Mouse (Mus musculus) liver, adult 2 months (tissue): ENCODE results near the gene Lman2. TPM values are rescaled to one million over a fixed set of nuclear protein-coding genes. Genes with fewer than 3 reads are reported as not detected.

ENCODE experiments used
- DNase-seq: peaks from one replicate; pipeline ENCODE4 v3.0.0-alpha.2; 2011; ENCODE audit warnings: low read depth, low spot score; ENCODE audit errors: extremely low read depth
- H3K27ac ChIP-seq: fragments of 200-500 bp; replicated peaks from 2 replicates; pipeline ENCODE4 v1.5.1; 2012; ENCODE audit warnings: low read depth, mild to moderate bottlenecking, control low read depth, inconsistent platforms, low read length; ENCODE audit not compliant: insufficient read depth
- H3K27me3 ChIP-seq: fragments of 200-500 bp; 2 replicates; pipeline ENCODE4 v1.6.1; 2012; ENCODE audit warnings: mild to moderate bottlenecking, moderate library complexity, low read length, inconsistent platforms; ENCODE audit not compliant: control insufficient read depth, insufficient read depth
- H3K36me3 ChIP-seq: fragments of 200-500 bp; 2 replicates; pipeline ENCODE4 v1.6.1; 2012; ENCODE audit warnings: low read length, inconsistent platforms; ENCODE audit not compliant: control insufficient read depth, insufficient read depth
- H3K4me1 ChIP-seq: fragments of 200-500 bp; 2 replicates; pipeline ENCODE4 v1.6.1; 2011; ENCODE audit warnings: low read length; ENCODE audit not compliant: control insufficient read depth, insufficient read depth
- H3K4me3 ChIP-seq: fragments of 200-500 bp; 2 replicates; pipeline ENCODE4 v1.5.1; 2011; ENCODE audit warnings: low read depth, mild to moderate bottlenecking, control low read depth, low read length, moderate library complexity; ENCODE audit not compliant: insufficient read depth
- H3K79me2 ChIP-seq: fragments of 200-500 bp; 2 replicates; pipeline ENCODE4 v1.6.1; 2012; ENCODE audit warnings: inconsistent platforms, mild to moderate bottlenecking, low read length, moderate library complexity; ENCODE audit not compliant: control insufficient read depth, insufficient read depth
- H3K9ac ChIP-seq: fragments of 200-500 bp; 2 replicates; pipeline ENCODE4 v1.6.1; 2012; ENCODE audit warnings: low read depth, mild to moderate bottlenecking, control low read depth, inconsistent platforms, low read length
- CTCF ChIP-seq: fragments of 200-500 bp; IDR thresholded peaks from 2 replicates; pipeline ENCODE4 v1.5.1; 2011; ENCODE audit warnings: low read depth, low read length, control low read depth
- POLR2A ChIP-seq: fragments of 200-500 bp; IDR thresholded peaks from 2 replicates; pipeline ENCODE4 v1.6.1; 2011; ENCODE audit warnings: low read length, control low read depth; ENCODE audit not compliant: insufficient read depth; ENCODE audit errors: extremely low read depth
- WGBS: fragments of 180-500 bp; shearing (Covaris S2); methylation state at CpG from one replicate; pipeline ENCODE4 v1.1.7; 2018; 5-methylcytosine and 5-hydroxymethylcytosine counted together
- polyA plus RNA-seq: library from polyadenylated mRNA; depleted of rRNA; stranded (reverse); fragments of >200 nt; gene quantifications from 2 replicates; pipeline ENCODE4 v1.2.3, GENCODE M21; 2012
- total RNA-seq: library from RNA; depleted of rRNA; stranded (reverse); fragments of >200 nt; gene quantifications from 2 replicates; pipeline ENCODE4 v1.2.3, GENCODE M21; 2014

Lman2 gene
- total and polyA plus RNA-seq, 2 experiments, result 112 to 136 TPM

- peaks cover 1% of the 10 kb centered on the region; the same call in 1 of the 2 replicates for H3K4me1 ChIP-seq
- 66% methylated on average over 14 of the region's 14 CpGs for WGBS
- H3K79me2 ChIP-seq, result no peaks in the 10 kb centered on the region
- H3K9ac ChIP-seq, result no peak overlapping the region
- no peak overlapping the region for H3K27ac ChIP-seq
- H3K4me3 ChIP-seq, result no peak overlapping the region
- H3K36me3 ChIP-seq, result no peaks in the 10 kb centered on the region
- no peaks in the 10 kb centered on the region for H3K27me3 ChIP-seq
- 0 out of 2 replicates have a peak, but pooled peaks have one; percentile 2 for TF ChIP-seq CTCF
- no peak for TF ChIP-seq POLR2A
- no peak for DNase-seq
Observed at GRCm38 (mm10) chr13:55330567-55331400, 31.8 kb downstream of the Lman2 start.

- no peaks in the 10 kb centered on the region for H3K79me2 ChIP-seq
- H3K4me1 ChIP-seq, result peaks cover 1% of the 10 kb centered on the region; the same call in 1 of the 2 replicates
- peak within 1 kb of the TSS; percentile 85 for H3K4me3 ChIP-seq
- H3K36me3 ChIP-seq, result peaks cover 4% of the 10 kb centered on the region; the same call in 1 of the 2 replicates
- no peak for TF ChIP-seq CTCF
- peak within 1 kb of the TSS; percentile 40 for H3K9ac ChIP-seq
- DNase-seq, result peak; percentile 45
- under 1% methylated on average over 82 of the region's 82 CpGs for WGBS
- no peak within 1 kb of the TSS for H3K27ac ChIP-seq
- no peaks in the 10 kb centered on the region for H3K27me3 ChIP-seq
Observed at GRCm38 (mm10) chr13:55329683-55330566, 32.7 kb downstream of the Lman2 start, which contains the start of gene Mxd3. Mxd3 (minus strand) TSS chr13:55329823.

- WGBS, result 5% methylated on average over 29 of the region's 29 CpGs
- no peak overlapping the region for H3K27ac ChIP-seq
- TF ChIP-seq CTCF, result no peak
- TF ChIP-seq POLR2A, result no peak
- peak overlapping the region; percentile 51; the same call in 1 of the 2 replicates for H3K4me3 ChIP-seq
- peaks cover 5% of the 10 kb centered on the region for H3K36me3 ChIP-seq
- H3K79me2 ChIP-seq, result no peaks in the 10 kb centered on the region
- H3K9ac ChIP-seq, result peak overlapping the region; percentile 26; the same call in 1 of the 2 replicates
- H3K4me1 ChIP-seq, result peaks cover 1% of the 10 kb centered on the region; the same call in 1 of the 2 replicates
- no peaks in the 10 kb centered on the region for H3K27me3 ChIP-seq
- no peak for DNase-seq
Observed at GRCm38 (mm10) chr13:55329109-55329682, 33.4 kb downstream of the Lman2 start.

- Histone ChIP-seq H3K4me1 (peaks cover 1% of the 10 kb centered on the region; the same call in 1 of the 2 replicates), H3K27me3 (no peaks in the 10 kb centered on the region), H3K27ac (no peak overlapping the region), H3K9ac (no peak overlapping the region), H3K4me3 (no peak overlapping the region), H3K79me2 (no peaks in the 10 kb centered on the region), H3K36me3 (peaks cover 11% of the 10 kb centered on the region)
- TF ChIP-seq CTCF, result no peak
- no peak for TF ChIP-seq POLR2A
- DNase-seq, result no peak
- WGBS, result 92% methylated on average over 4 of the region's 4 CpGs
Observed at GRCm38 (mm10) chr13:55328641-55329040, 33.9 kb downstream of the Lman2 start.

GRCm38 (mm10) chr13:55328171-55328570 is 34.4 kb downstream of the Lman2 start:
- WGBS, result 83% methylated on average over 6 of the region's 6 CpGs

More at GRCm38 (mm10) chr13:55328171-55328570, 34.4 kb downstream of the Lman2 start:
- Histone ChIP-seq H3K27me3 (no peaks in the 10 kb centered on the region), H3K27ac (no peak overlapping the region), H3K4me3 (no peak overlapping the region), H3K36me3 (peaks cover 15% of the 10 kb centered on the region), H3K9ac (no peak overlapping the region), H3K4me1 (peaks cover 4% of the 10 kb centered on the region; the same call in 1 of the 2 replicates), H3K79me2 (no peaks in the 10 kb centered on the region)
- DNase-seq, result no peak
- TF ChIP-seq POLR2A (no peak), CTCF (no peak)
